Mouse (Mus musculus): ENCODE measurements around the gene Tchhl1. TPM values are rescaled to one million over a fixed set of nuclear protein-coding genes. Genes with fewer than 3 reads are reported as not detected.
"Not testable (repeated sequence)": the region's sequence is repeated elsewhere in the genome, so short reads cannot be mapped to it uniquely, and the experiment has no call there.

Tchhl1 gene
- not detected in 2 replicates for polyA plus RNA-seq (2012; rRNA removed)

DNA sequence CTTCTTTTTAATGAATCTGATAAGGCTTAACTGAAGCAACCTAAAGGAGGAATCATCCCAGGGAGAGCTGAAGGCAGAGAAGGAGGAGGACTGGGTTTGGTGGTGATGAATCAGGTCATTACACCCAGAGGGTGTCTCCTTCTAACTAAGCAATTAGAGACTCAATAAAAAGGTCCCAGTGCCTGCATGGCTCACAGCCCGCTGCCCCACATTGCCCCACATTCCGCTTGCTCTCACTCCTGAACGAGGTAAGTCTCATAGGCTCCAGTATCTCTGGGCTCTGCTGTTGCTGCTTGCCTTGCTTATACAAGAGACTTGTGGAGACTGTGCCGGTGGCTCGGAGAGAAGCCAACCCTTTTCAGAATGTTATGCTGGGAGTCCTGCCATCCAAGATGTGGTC, at the start of gene Tchhl1:
TSS of gene Tchhl1 (plus strand) at position 194 of the 400 bp plus-strand sequence.
- WGBS, result 70% methylated on average over 5 of the region's 5 CpGs
- no peak for DNase-seq
- H3K4me1 ChIP-seq (ENCODE audit: control insufficient read depth, insufficient read depth, low read length), result no peaks in the 10 kb centered on the region
- no peak within 1 kb of the TSS for H3K4me3 ChIP-seq (replicated peaks; ENCODE audit: extremely low read depth, low read depth, low read length)
- TF ChIP-seq CTCF (IDR thresholded peaks at IDR 0.05; ENCODE audit: insufficient read depth, low read length) (no peak), POLR2A (IDR thresholded peaks at IDR 0.05; ENCODE audit: borderline replicate concordance, extremely low read depth, low read depth, low read length) (no peak)

DNA sequence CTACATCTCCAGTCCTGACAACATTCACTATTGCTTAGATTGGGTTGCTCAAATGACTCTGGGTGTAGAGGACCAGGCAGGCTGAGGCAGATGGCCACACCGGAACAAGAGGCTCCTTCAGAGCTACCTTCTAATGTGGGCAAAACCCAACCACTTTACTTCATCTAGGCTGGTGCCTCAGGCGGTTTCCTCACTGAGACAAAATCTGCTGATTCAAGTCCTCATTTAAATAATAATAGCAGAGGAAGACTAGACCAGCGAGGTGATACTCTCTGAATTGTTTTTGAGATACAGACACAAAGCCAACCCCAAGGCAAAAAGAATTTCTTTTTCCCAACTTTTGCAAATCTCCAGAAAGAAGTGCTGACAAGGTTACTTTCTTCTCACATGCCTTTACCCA, 36.9 kb upstream of the Tchhl1 start:
- no peak overlapping the region for H3K4me3 ChIP-seq (replicated peaks; ENCODE audit: extremely low read depth, low read depth, low read length)
- TF ChIP-seq CTCF (IDR thresholded peaks at IDR 0.05; ENCODE audit: insufficient read depth, low read length) (no peak), POLR2A (IDR thresholded peaks at IDR 0.05; ENCODE audit: borderline replicate concordance, extremely low read depth, low read depth, low read length) (no peak)
- H3K4me1 ChIP-seq (ENCODE audit: control insufficient read depth, insufficient read depth, low read length), result no peaks in the 10 kb centered on the region
- 57% methylated on average over 3 of the region's 3 CpGs for WGBS
- no peak for DNase-seq

GRCm38 (mm10) chr3:93442030-93442429, 26.5 kb upstream of the Tchhl1 start, which contains the start of gene Tchh:
Gene Tchh (plus strand): TSS chr3:93442330.
- WGBS, result 88% methylated on average over 1 of the region's 1 CpGs
- Histone ChIP-seq H3K4me3 (replicated peaks; ENCODE audit: extremely low read depth, low read depth, low read length) (no peak within 1 kb of the TSS), H3K4me1 (ENCODE audit: control insufficient read depth, insufficient read depth, low read length) (peaks cover 19% of the 10 kb centered on the region)
- no peak for TF ChIP-seq CTCF (IDR thresholded peaks at IDR 0.05; ENCODE audit: insufficient read depth, low read length)
- TF ChIP-seq POLR2A (IDR thresholded peaks at IDR 0.05; ENCODE audit: borderline replicate concordance, extremely low read depth, low read depth, low read length), result no peak
- no peak for DNase-seq

DNA sequence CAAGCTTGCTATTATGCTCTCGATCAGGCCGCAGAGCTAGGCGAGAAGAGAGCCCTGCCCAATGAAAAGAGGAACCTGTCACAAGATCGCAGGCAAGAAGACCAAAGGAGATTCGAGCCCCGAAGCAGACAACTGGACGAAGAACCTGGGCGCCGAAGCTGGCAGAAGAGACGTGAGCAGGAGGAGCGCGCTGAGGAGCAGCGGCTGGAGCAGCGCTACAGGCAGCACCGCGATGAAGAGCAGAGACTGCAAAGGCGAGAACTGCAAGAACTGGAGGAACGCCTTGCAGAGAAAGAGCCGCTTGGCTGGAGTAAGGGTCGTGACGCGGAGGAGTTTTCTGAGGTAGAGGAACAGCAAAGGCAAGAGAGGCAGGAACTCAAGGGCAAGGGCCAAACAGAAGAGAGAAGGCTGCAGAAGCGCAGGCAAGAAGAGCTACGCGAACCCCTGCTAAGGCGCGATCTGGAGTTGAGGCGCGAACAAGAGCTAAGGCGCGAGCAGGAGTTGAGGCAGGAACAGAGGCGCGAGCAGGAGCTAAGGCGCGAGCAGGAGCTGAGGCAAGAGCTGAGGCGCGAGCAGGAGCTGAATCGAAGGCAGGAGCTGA, 25.0 kb upstream of the Tchhl1 start:
- H3K4me1 ChIP-seq (ENCODE audit: control insufficient read depth, insufficient read depth, low read length), result peaks cover 19% of the 10 kb centered on the region
- TF ChIP-seq CTCF (IDR thresholded peaks at IDR 0.05; ENCODE audit: insufficient read depth, low read length) (no peak), POLR2A (IDR thresholded peaks at IDR 0.05; ENCODE audit: borderline replicate concordance, extremely low read depth, low read depth, low read length) (no peak)
- H3K4me3 ChIP-seq (replicated peaks; ENCODE audit: extremely low read depth, low read depth, low read length), result peak overlapping the region; percentile 63
- DNase-seq, result peak; percentile 37
- WGBS, result 2% methylated on average over 38 of the region's 38 CpGs

- peak; percentile 72 for DNase-seq
- H3K4me3 ChIP-seq (replicated peaks; ENCODE audit: extremely low read depth, low read depth, low read length), result peak overlapping the region; percentile 63
- TF ChIP-seq CTCF (IDR thresholded peaks at IDR 0.05; ENCODE audit: insufficient read depth, low read length) (no peak), POLR2A (IDR thresholded peaks at IDR 0.05; ENCODE audit: borderline replicate concordance, extremely low read depth, low read depth, low read length) (peak; percentile 10; the same call in 1 of the 2 replicates)
- 1% methylated on average over 56 of the region's 56 CpGs for WGBS
- H3K4me1 ChIP-seq (ENCODE audit: control insufficient read depth, insufficient read depth, low read length), result peaks cover 19% of the 10 kb centered on the region
Observed at GRCm38 (mm10) chr3:93444343-93445164, 24.0 kb upstream of the Tchhl1 start.

GRCm38 (mm10) chr3:93445165-93445705, 23.3 kb upstream of the Tchhl1 start:
- under 1% methylated on average over 36 of the region's 36 CpGs for WGBS
- DNase-seq, result peak; percentile 31
- no peak for TF ChIP-seq POLR2A (IDR thresholded peaks at IDR 0.05; ENCODE audit: borderline replicate concordance, extremely low read depth, low read depth, low read length)
- no peak for TF ChIP-seq CTCF (IDR thresholded peaks at IDR 0.05; ENCODE audit: insufficient read depth, low read length)

GRCm38 (mm10) chr3:93446128-93446755, 22.3 kb upstream of the Tchhl1 start:
- H3K4me3 ChIP-seq (replicated peaks; ENCODE audit: extremely low read depth, low read depth, low read length), result peak overlapping the region; percentile 63
- DNase-seq, result peak; percentile 32
- 1% methylated on average over 54 of the region's 54 CpGs for WGBS
- no peak for TF ChIP-seq CTCF (IDR thresholded peaks at IDR 0.05; ENCODE audit: insufficient read depth, low read length)
- no peak for TF ChIP-seq POLR2A (IDR thresholded peaks at IDR 0.05; ENCODE audit: borderline replicate concordance, extremely low read depth, low read depth, low read length)
- peaks cover 19% of the 10 kb centered on the region for H3K4me1 ChIP-seq (ENCODE audit: control insufficient read depth, insufficient read depth, low read length)

More at GRCm38 (mm10) chr3:93445165-93445705, 23.3 kb upstream of the Tchhl1 start:
- H3K4me1 ChIP-seq (ENCODE audit: control insufficient read depth, insufficient read depth, low read length), result peaks cover 19% of the 10 kb centered on the region
- H3K4me3 ChIP-seq (replicated peaks; ENCODE audit: extremely low read depth, low read depth, low read length), result peak overlapping the region; percentile 63

GRCm38 (mm10) chr3:93446756-93447137, 21.8 kb upstream of the Tchhl1 start:
- DNase-seq, result peak; percentile 59
- WGBS, result 2% methylated on average over 32 of the region's 32 CpGs
- peaks cover 19% of the 10 kb centered on the region for H3K4me1 ChIP-seq (ENCODE audit: control insufficient read depth, insufficient read depth, low read length)

GRCm38 (mm10) chr3:93447138-93447841, 21.3 kb upstream of the Tchhl1 start:
- TF ChIP-seq CTCF (IDR thresholded peaks at IDR 0.05; ENCODE audit: insufficient read depth, low read length) (peak; percentile 7; the same call in 1 of the 2 replicates), POLR2A (IDR thresholded peaks at IDR 0.05; ENCODE audit: borderline replicate concordance, extremely low read depth, low read depth, low read length) (0 out of 2 replicates have a peak, but pooled peaks have one; percentile 6)
- 2% methylated on average over 59 of the region's 59 CpGs for WGBS
- DNase-seq, result peak; percentile 62
- peak overlapping the region; percentile 52 for H3K4me3 ChIP-seq (replicated peaks; ENCODE audit: extremely low read depth, low read depth, low read length)
- peaks cover 19% of the 10 kb centered on the region for H3K4me1 ChIP-seq (ENCODE audit: control insufficient read depth, insufficient read depth, low read length)

More at GRCm38 (mm10) chr3:93446756-93447137, 21.8 kb upstream of the Tchhl1 start:
- H3K4me3 ChIP-seq (replicated peaks; ENCODE audit: extremely low read depth, low read depth, low read length), result not testable (repeated sequence)
